ENCODE assay signal across 8 mouse cellular contexts in genomic region chr5:52470551-52470950, GRCm38 (mm10). TPM values are rescaled to one million over a fixed set of nuclear protein-coding genes. Genes with fewer than 3 reads are reported as not detected.
DNase-seq lines count a peak whose midpoint lies in the region; ATAC-seq lines count a peak whose summit lies in the region.

No protein-coding gene starts in this region.

- peaks cover 0 to 2% of the 10 kb centered on the region in 2 experiments; a peak in 1 of 4 replicates for H3K4me1 ChIP-seq in heart, embryonic 14.5 days (ENCODE audit: control insufficient read depth in 2 of 2, insufficient read depth in 2 of 2, low read length in 2 of 2)
- H3K4me1 ChIP-seq in embryonic facial prominence, embryonic 11.5 days (ENCODE audit: control insufficient read depth, insufficient read depth, low read length) = no peaks in the 10 kb centered on the region
- no peaks in the 10 kb centered on the region for H3K4me1 ChIP-seq in hindbrain, embryonic 14.5 days (replicated peaks; ENCODE audit: control insufficient read depth, insufficient read depth, low read length)
- H3K4me1 ChIP-seq in midbrain, embryonic 12.5 days = peaks cover 4% of the 10 kb centered on the region; the same call in 1 of the 2 replicates

- H3K27ac ChIP-seq in heart, embryonic 14.5 days (replicated peaks in 1 of 2; ENCODE audit: control insufficient read depth in 1 of 2, insufficient read depth in 1 of 2, low read depth in 2 of 2, low read length in 2 of 2) = no peak overlapping the region
- H3K27ac ChIP-seq in embryonic facial prominence, embryonic 11.5 days (replicated peaks; ENCODE audit: low read depth, low read length) = no peak overlapping the region
- H3K27ac ChIP-seq in hindbrain, embryonic 14.5 days = peak overlapping the region; percentile 91
- H3K27ac ChIP-seq in midbrain, embryonic 12.5 days (replicated peaks) = no peak overlapping the region

- H3K9ac ChIP-seq in heart, embryonic 14.5 days (ENCODE audit: low read length) = peak overlapping the region; percentile 92
- H3K9ac ChIP-seq in embryonic facial prominence, embryonic 11.5 days (replicated peaks; ENCODE audit: low read length) = peak overlapping the region; percentile 76; the same call in 1 of the 2 replicates
- peak overlapping the region; percentile 90 for H3K9ac ChIP-seq in hindbrain, embryonic 14.5 days
- peak overlapping the region; percentile 86; the same call in 1 of the 2 replicates for H3K9ac ChIP-seq in midbrain, embryonic 12.5 days (replicated peaks)

- 53% methylated on average over 5 of the region's 5 CpGs for WGBS in heart, embryonic 14.5 days
- WGBS in embryonic facial prominence, embryonic 11.5 days = 47% methylated on average over 5 of the region's 5 CpGs
- 57% methylated on average over 5 of the region's 5 CpGs for WGBS in hindbrain, embryonic 14.5 days
- WGBS in midbrain, embryonic 12.5 days = 52% methylated on average over 5 of the region's 5 CpGs

- H3K27me3 ChIP-seq in heart, embryonic 14.5 days (ENCODE audit: control insufficient read depth, insufficient read depth, low read length) = no peaks in the 10 kb centered on the region
- H3K27me3 ChIP-seq in embryonic facial prominence, embryonic 11.5 days (ENCODE audit: control insufficient read depth, insufficient read depth, low read length) = peaks cover 6% of the 10 kb centered on the region; the same call in 1 of the 2 replicates
- H3K27me3 ChIP-seq in hindbrain, embryonic 14.5 days (ENCODE audit: control insufficient read depth, insufficient read depth, low read length) = no peaks in the 10 kb centered on the region
- H3K27me3 ChIP-seq in midbrain, embryonic 12.5 days = peaks cover 11% of the 10 kb centered on the region; the same call in 1 of the 2 replicates

- peak overlapping the region; percentile 72 to 76 for H3K4me3 ChIP-seq in heart, embryonic 14.5 days (ENCODE audit: control insufficient read depth in 1 of 2, insufficient read depth in 1 of 2, low read depth in 1 of 2, low read length in 2 of 2)
- H3K4me3 ChIP-seq in embryonic facial prominence, embryonic 11.5 days (ENCODE audit: low read depth, low read length) = peak overlapping the region; percentile 62
- H3K4me3 ChIP-seq in hindbrain, embryonic 14.5 days (replicated peaks; ENCODE audit: low read length) = peak overlapping the region; percentile 84
- peak overlapping the region; percentile 71 for H3K4me3 ChIP-seq in midbrain, embryonic 12.5 days

- ATAC-seq in heart, embryonic 14.5 days (ENCODE audit: insufficient number of reproducible peaks, insufficient read depth, low FRiP score, low read depth) = no peak
- ATAC-seq in embryonic facial prominence, embryonic 11.5 days (replicated peaks; ENCODE audit: insufficient number of reproducible peaks, low FRiP score, low TSS enrichment, low read depth) = no peak
- peak; percentile 31; the same call in 1 of the 2 replicates for ATAC-seq in hindbrain, embryonic 14.5 days (ENCODE audit: low FRiP score)
- peak; percentile 1; the same call in 1 of the 2 replicates for ATAC-seq in midbrain, embryonic 12.5 days (ENCODE audit: low FRiP score, low read depth)
- no peak for ATAC-seq in frontal cortex, adult (ENCODE audit: low TSS enrichment)

- H3K36me3 ChIP-seq in heart, embryonic 14.5 days (ENCODE audit: control insufficient read depth, insufficient read depth, low read length) = no peaks in the 10 kb centered on the region
- no peaks in the 10 kb centered on the region for H3K36me3 ChIP-seq in embryonic facial prominence, embryonic 11.5 days (replicated peaks; ENCODE audit: control insufficient read depth, insufficient read depth, low read depth, low read length)
- H3K36me3 ChIP-seq in hindbrain, embryonic 14.5 days (replicated peaks; ENCODE audit: control insufficient read depth, insufficient read depth) = no peaks in the 10 kb centered on the region
- H3K36me3 ChIP-seq in midbrain, embryonic 12.5 days = no peaks in the 10 kb centered on the region

- no peaks in the 10 kb centered on the region; the same call in 1 of the 2 replicates for H3K9me3 ChIP-seq in heart, embryonic 14.5 days (ENCODE audit: control insufficient read depth, low read length)
- no peaks in the 10 kb centered on the region for H3K9me3 ChIP-seq in embryonic facial prominence, embryonic 11.5 days (replicated peaks; ENCODE audit: control insufficient read depth, low read length)
- no peaks in the 10 kb centered on the region for H3K9me3 ChIP-seq in hindbrain, embryonic 14.5 days (ENCODE audit: control insufficient read depth, low read length)
- 0 out of 2 replicates have a peak, but pooled peaks cover under 1% of the 10 kb centered on the region for H3K9me3 ChIP-seq in midbrain, embryonic 12.5 days

- no peak for DNase-seq in heart, postnatal 25 days (ENCODE audit: low spot score)
- no peak for DNase-seq in embryonic facial prominence, embryonic 11.5 days (ENCODE audit: low spot score)
- no peak for DNase-seq in hindbrain, embryonic 14.5 days (ENCODE audit: low spot score)
- no peak for DNase-seq in ovary, postnatal 10 days (ENCODE audit: low spot score)
- DNase-seq in left cerebral cortex, postnatal 10 days (ENCODE audit: extremely low spot score in 1 of 2, low spot score in 2 of 2) = no peak

- intact Hi-C loops in heart, postnatal 25 days (cut with DNase I) = loop anchor here (10.0 kb wide), 1 partner anchor 286 kb away; no protein-coding TSS in a partner anchor
- intact Hi-C loops in left cerebral cortex, postnatal 10 days (cut with DNase I) = no loop called here

- H3K4me2 ChIP-seq in heart, embryonic 14.5 days (ENCODE audit: low read length) = peak overlapping the region; percentile 95
- H3K4me2 ChIP-seq in embryonic facial prominence, embryonic 11.5 days (ENCODE audit: low read depth, low read length) = peak overlapping the region; percentile 93
- H3K4me2 ChIP-seq in hindbrain, embryonic 14.5 days (replicated peaks) = peak overlapping the region; percentile 75
- H3K4me2 ChIP-seq in midbrain, embryonic 12.5 days (replicated peaks) = peak overlapping the region; percentile 84

RNA-seq across cellular contexts. Expression of gene Ccdc149, which starts 0.8 kb away (rescaled TPM):
- polyA plus RNA-seq in heart, embryonic 14.5 days (2014; fragmentation: Nextera tagmentation; extraction: Ambion mirVana) = 2.4 and 3.1 TPM in 2 replicates
- total RNA-seq in heart, postnatal 25 days (2021) = 1 to 10 TPM; 6.8 to 7.1 TPM
- 1.2 and 1.3 TPM in 2 replicates for polyA plus RNA-seq in embryonic facial prominence, embryonic 11.5 days (2014; fragmentation: Nextera tagmentation; extraction: Ambion mirVana)
- polyA plus RNA-seq in hindbrain, embryonic 14.5 days (2014; fragmentation: Nextera tagmentation; extraction: Ambion mirVana) = 14.6 and 14.7 TPM in 2 replicates
- 5.1 and 6.3 TPM in 2 replicates for polyA plus RNA-seq in midbrain, embryonic 12.5 days (2016; fragmentation: Nextera tagmentation; extraction: Ambion mirVana)
- 10 to 100 TPM; 33.1 to 35.6 TPM for total RNA-seq in left cerebral cortex, postnatal 10 days (2021)

Comparison
In these comparisons a context has a peak if more than half of its experiments do, and no peak if none do; other contexts are left out.
1. ATAC-seq: peak in hindbrain, embryonic 14.5 days (single experiment) and midbrain, embryonic 12.5 days (single experiment); none in heart, embryonic 14.5 days (single experiment), embryonic facial prominence, embryonic 11.5 days (single experiment) and frontal cortex, adult (single experiment).
2. Peak in every context shown above with its lines, with median percentiles within 50 percentile points of each other: H3K4me2 ChIP-seq, H3K4me3 ChIP-seq and H3K9ac ChIP-seq.